Mouse (Mus musculus) gastrocnemius, adult 8-10 months (tissue): ENCODE results near the gene Aldh1a3. TPM values are rescaled to one million over a fixed set of nuclear protein-coding genes. Genes with fewer than 3 reads are reported as not detected.

Experiments used
- DNase-seq, 2 experiments: peaks; one replicate each; pipeline ENCODE4 v3.0.0; 2022; ENCODE audit warnings: low spot score in 2 of 2
- total RNA-seq, 4 experiments: library from RNA; stranded (reverse); gene quantifications; 2 replicates each; pipeline ENCODE4 v1.2.4; 2022

Aldh1a3 gene
- total RNA-seq, 4 experiments from 2014 or later: 0.63 to 1.6 (median 1.1) TPM

DNA sequence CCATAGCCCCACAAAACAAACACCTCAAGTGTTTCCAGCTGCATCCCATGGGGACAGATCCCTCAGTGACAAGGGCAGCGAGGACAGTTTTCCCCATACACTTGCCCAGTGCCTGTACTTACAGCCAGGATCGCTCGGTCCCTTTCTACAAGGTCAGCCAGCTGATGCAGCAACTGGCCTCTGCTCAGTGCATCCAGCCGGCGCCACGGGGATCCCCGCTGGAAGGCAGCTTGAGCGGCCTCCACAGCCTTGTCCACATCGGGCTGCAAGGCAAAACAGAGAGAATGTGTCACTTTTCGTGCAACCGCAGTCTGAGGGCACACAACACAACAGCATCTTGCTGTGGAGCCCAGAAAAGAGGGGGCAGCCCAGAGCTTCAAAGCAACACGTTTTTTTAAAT, 8.3 kb downstream of the Aldh1a3 start:
- no peak for DNase-seq

- no peak for DNase-seq
Observed at GRCm38 (mm10) chr7:66416829-66417228, 10.5 kb downstream of the Aldh1a3 start.

- DNase-seq: no peak
Observed at GRCm38 (mm10) chr7:66413093-66413492, 14.2 kb downstream of the Aldh1a3 start.

- no peak for DNase-seq
Observed at GRCm38 (mm10) chr7:66409433-66409832, 17.9 kb downstream of the Aldh1a3 start.

- DNase-seq: no peak
Observed at GRCm38 (mm10) chr7:66406971-66407370, 20.3 kb downstream of the Aldh1a3 start.

- peak in 1 of 2 experiments; percentile 29 for DNase-seq
Observed at GRCm38 (mm10) chr7:66405951-66406721, 21.2 kb downstream of the Aldh1a3 start.

DNA sequence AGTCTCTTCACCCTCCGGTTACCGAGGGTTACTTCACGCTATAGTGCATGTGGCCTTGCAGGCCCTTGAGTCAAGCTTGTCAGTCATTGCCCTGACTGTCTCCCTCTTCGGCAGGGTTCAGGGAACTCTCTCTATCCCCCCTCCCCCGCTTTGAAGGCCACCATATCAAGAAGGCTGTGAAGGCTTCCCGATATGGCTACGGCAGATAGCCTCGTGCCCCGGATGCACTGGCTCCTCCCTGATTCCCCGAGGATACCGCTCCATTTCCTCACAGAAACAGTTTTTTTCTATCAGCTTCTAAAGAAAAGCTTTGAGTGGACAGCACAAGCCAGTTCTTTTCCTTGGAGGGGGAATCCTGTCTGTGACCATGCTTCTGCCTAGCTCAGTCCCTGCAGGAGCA, 21.8 kb downstream of the Aldh1a3 start:
- no peak for DNase-seq

- no peak for DNase-seq
Observed at GRCm38 (mm10) chr7:66404802-66405201, 22.5 kb downstream of the Aldh1a3 start.

GRCm38 (mm10) chr7:66404141-66404540, 23.2 kb downstream of the Aldh1a3 start:
- no peak for DNase-seq

- no peak for DNase-seq
Observed at GRCm38 (mm10) chr7:66402876-66403275, 24.4 kb downstream of the Aldh1a3 start.

DNA sequence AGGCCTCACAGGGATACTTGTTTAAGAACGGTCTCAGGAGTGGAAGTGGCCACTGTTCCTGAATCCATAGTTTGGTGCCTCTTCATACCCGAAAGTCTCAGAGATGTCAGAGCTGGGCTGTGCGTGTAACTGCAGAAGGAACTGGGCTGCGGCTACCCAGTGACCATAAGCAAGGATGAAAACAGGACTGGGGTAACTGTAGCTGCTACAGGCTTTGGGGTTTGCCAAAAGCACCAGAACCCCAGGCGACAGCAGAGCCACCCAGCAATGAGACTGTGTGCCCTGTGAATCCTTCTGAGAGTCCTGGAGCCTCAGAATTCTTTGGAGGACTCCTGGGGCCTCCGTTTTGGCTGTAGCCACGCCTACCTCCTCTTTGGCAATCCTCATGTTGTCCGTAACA, 25.7 kb downstream of the Aldh1a3 start:
- DNase-seq: no peak

DNA sequence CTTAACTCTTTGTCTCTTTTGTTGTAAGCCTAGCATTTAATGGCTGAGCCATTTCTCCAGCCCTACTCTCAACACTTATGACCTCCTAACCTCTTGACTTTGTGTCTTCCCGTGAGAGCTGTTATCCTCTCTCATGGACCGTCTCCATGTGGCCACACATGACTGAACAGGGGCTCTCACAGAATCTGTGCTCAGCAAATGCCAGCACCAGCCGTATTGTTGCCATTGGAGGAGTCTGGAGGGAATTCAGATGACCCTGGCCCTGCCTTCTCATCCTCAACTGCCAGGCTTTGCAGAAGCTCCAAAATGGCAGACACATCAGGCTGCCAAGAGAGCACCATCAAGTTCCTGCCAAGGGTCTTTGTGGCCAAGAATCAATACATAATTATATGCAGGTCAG, 30.0 kb downstream of the Aldh1a3 start:
- no peak for DNase-seq

GRCm38 (mm10) chr7:66388621-66389532, 38.4 kb downstream of the Aldh1a3 start:
- peak; percentile 50 to 62 for DNase-seq

- DNase-seq: peak; percentile 22 to 28
Observed at GRCm38 (mm10) chr7:66387813-66388521, 39.4 kb downstream of the Aldh1a3 start, which contains the start of gene Lrrk1. Lrrk1 (minus strand) TSS chr7:66388350.

DNA sequence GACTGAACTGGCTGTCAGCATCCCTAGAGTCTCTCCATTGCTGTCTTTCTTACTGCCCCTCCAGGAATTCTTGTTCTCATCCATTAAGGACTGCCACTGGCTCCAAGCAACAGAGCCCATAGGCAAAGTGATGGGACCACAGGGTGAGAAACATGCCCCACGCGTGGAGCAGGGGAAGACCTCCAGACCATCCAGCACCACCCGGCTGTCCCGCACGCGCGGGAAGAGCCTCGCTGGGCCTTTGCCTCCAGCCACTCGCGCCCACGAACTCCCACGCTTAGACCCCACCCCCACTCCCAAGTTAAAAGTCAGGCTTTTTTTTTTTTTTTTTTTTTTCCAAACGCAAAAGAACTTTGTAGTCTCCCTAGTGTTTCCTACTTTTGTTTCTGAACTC, 39.9 kb downstream of the Aldh1a3 start:
- no peak for DNase-seq

DNA sequence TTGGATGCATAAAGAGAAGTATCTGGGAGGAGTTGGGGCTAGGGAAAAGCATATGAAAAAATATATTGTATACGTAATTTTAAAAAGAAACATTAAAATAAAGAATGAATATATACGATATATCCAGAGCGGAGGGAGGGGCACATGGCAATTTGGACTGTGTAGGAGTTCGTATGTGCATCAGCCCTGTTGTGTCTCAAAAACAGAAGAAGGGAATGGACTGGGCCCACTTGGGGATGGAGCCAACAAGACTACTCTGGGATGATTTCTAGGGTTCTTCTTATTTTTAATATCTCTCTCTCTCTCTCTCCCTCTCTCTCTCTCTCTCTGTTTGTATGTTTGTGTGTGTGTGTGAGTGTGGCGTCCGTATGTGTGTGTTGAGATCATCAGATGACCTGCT, 40.9 kb downstream of the Aldh1a3 start:
- no peak for DNase-seq

DNA sequence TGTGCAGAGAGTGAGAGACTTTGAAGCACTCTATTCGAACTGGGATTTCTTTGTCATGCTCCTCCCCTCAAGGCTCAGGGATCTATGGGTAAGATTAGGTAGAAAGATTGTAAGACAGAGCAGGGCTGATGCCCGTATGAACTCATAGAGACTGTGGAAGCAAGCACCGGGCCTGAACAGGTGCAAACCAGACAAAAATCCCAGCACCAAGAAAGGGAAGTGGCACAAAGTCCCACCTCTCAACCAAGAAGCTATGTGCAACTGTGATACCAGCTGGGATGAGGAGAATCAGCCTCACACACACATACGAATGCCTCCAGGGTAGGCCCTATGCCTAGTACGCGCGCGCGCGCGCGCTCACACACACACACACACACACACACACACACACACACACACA, 41.5 kb downstream of the Aldh1a3 start:
- no peak for DNase-seq

GRCm38 (mm10) chr7:66384891-66385290, 42.4 kb downstream of the Aldh1a3 start:
- DNase-seq: no peak

GRCm38 (mm10) chr7:66384213-66384612, 43.1 kb downstream of the Aldh1a3 start:
- DNase-seq: no peak

GRCm38 (mm10) chr7:66376560-66376959, 50.8 kb downstream of the Aldh1a3 start:
- no peak for DNase-seq

- DNase-seq: no peak
Observed at GRCm38 (mm10) chr7:66375736-66376135, 51.6 kb downstream of the Aldh1a3 start.

DNA sequence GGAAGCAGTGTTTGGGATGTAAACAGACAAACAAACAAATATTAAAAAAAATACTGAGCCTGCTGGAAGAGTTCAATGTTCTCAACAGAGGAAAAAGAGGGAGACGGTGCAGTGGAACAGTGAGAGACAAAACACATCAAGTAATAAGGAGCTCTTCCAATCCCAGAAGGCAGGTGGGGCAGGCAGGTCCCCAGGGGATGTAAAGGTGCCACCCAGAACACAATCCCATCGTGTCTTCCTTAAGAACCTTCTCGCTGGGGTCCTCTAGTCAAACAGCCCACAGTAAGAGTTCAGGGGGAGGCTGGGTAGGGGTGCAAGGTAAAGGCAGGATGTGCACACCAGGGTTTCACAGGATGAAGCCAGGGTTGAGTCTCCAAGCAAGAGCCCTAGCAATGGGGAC, 53.9 kb downstream of the Aldh1a3 start:
- no peak for DNase-seq
